Mouse (Mus musculus): ENCODE data around the gene Stx8. TPM values are rescaled to one million over a fixed set of nuclear protein-coding genes. Genes with fewer than 3 reads are reported as not detected.

The Stx8 gene
- polyA plus RNA-seq, 1 experiment from 2014 or later = 68.5 TPM

- ATAC-seq (ENCODE audit: insufficient number of reproducible peaks, insufficient read depth, low FRiP score, low read depth) = no peak
- H3K4me3 ChIP-seq (ENCODE audit: low read depth, low read length) = no peak overlapping the region
Observed at GRCm38 (mm10) chr11:68114202-68114601, 148.2 kb downstream of the Stx8 start.

GRCm38 (mm10) chr11:68116157-68116556, 150.2 kb downstream of the Stx8 start:
- WGBS = 38% methylated on average over 4 of the region's 4 CpGs
- no peak for ATAC-seq (ENCODE audit: insufficient number of reproducible peaks, insufficient read depth, low FRiP score, low read depth)
- no peaks in the 10 kb centered on the region for H3K4me1 ChIP-seq (ENCODE audit: control insufficient read depth, insufficient read depth, low read length)

More at GRCm38 (mm10) chr11:68114202-68114601, 148.2 kb downstream of the Stx8 start:
- WGBS = 30% methylated on average over 6 of the region's 6 CpGs
- Histone ChIP-seq H3K36me3 (ENCODE audit: control insufficient read depth, insufficient read depth, low read length) (no peaks in the 10 kb centered on the region), H3K9ac (replicated peaks; ENCODE audit: low read depth, low read length) (no peak overlapping the region), H3K9me3 (ENCODE audit: control insufficient read depth, low read depth, low read length) (no peaks in the 10 kb centered on the region), H3K4me2 (replicated peaks; ENCODE audit: low read depth, low read length) (no peak overlapping the region), H3K4me1 (ENCODE audit: control insufficient read depth, insufficient read depth, low read length) (no peaks in the 10 kb centered on the region), H3K27ac (ENCODE audit: low read length) (no peak overlapping the region), H3K27me3 (ENCODE audit: control insufficient read depth, insufficient read depth, low read length) (no peaks in the 10 kb centered on the region)

DNA sequence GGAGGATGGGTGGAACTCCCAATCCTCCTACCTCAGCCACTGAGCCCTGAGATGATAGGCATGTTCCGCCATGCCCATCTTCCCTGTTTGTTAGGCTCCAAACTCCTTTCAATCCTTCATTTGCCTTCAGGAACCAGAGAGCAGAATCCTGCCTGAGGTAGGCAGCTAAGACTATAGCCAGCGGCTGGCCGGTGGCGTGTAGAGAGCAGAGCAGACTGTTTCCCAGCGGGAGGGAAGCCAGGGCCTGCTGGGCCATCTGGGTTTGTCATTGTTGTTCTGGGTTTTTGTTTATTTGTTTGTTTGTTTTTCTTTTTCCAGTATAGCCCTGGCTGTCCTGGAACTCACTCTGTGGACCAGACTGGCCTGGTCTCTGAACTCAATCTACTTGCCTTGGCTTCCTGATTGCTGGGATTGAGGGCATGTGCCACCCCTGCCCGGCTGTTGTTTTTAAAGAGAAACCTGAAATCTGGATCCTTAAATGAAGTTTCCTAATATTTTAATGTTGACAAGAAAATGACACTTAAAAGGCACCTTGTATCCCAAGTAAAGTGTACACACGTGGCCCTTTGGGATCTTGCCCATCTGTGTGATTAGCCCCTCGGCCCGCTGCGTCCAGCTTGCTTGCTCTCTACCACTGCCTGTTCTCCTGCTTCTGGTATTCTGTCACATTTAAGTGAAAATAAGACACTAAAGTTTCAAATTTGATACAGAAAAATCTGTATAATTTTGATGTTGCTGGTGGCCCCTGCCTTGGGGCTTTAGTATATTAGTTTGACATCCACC, 152.1 kb downstream of the Stx8 start:
- Histone ChIP-seq H3K4me3 (ENCODE audit: low read depth, low read length) (no peak overlapping the region), H3K9ac (replicated peaks; ENCODE audit: low read depth, low read length) (no peak overlapping the region), H3K27me3 (ENCODE audit: control insufficient read depth, insufficient read depth, low read length) (no peaks in the 10 kb centered on the region), H3K36me3 (ENCODE audit: control insufficient read depth, insufficient read depth, low read length) (no peaks in the 10 kb centered on the region), H3K4me1 (ENCODE audit: control insufficient read depth, insufficient read depth, low read length) (no peaks in the 10 kb centered on the region), H3K27ac (ENCODE audit: low read length) (no peak overlapping the region), H3K9me3 (ENCODE audit: control insufficient read depth, low read depth, low read length) (no peaks in the 10 kb centered on the region), H3K4me2 (replicated peaks; ENCODE audit: low read depth, low read length) (no peak overlapping the region)
- WGBS = 96% methylated on average over 10 of the region's 10 CpGs
- no peak for ATAC-seq (ENCODE audit: insufficient number of reproducible peaks, insufficient read depth, low FRiP score, low read depth)

More at GRCm38 (mm10) chr11:68116157-68116556, 150.2 kb downstream of the Stx8 start:
- H3K27me3 ChIP-seq (ENCODE audit: control insufficient read depth, insufficient read depth, low read length) = no peaks in the 10 kb centered on the region
- H3K9ac ChIP-seq (replicated peaks; ENCODE audit: low read depth, low read length) = no peak overlapping the region
- no peak overlapping the region for H3K4me2 ChIP-seq (replicated peaks; ENCODE audit: low read depth, low read length)
- H3K9me3 ChIP-seq (ENCODE audit: control insufficient read depth, low read depth, low read length) = no peaks in the 10 kb centered on the region
- H3K27ac ChIP-seq (ENCODE audit: low read length) = no peak overlapping the region
- H3K36me3 ChIP-seq (ENCODE audit: control insufficient read depth, insufficient read depth, low read length) = no peaks in the 10 kb centered on the region
- H3K4me3 ChIP-seq (ENCODE audit: low read depth, low read length) = no peak overlapping the region

DNA sequence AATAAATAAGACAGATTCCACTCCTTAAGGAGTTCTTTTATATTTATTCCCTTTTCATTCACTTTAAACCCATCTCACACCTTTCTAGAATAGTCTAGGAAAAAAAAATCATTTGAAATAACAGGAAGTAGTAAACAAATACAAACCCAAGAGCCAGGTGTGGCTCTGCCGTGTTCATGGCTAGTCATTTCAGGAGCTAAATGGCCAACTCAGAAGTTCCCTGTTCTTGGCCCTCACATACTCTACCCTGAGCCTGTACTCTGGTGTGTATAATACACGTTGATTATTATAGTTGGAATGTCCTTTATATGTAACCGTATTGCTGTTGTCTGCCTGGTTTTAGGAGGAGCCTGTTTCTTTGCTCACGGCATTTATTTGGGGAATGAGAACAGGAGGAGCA, 152.7 kb downstream of the Stx8 start:
- 71% methylated on average over 4 of the region's 4 CpGs for WGBS
- H3K4me1 ChIP-seq (ENCODE audit: control insufficient read depth, insufficient read depth, low read length) = no peaks in the 10 kb centered on the region
- no peak overlapping the region for H3K27ac ChIP-seq (ENCODE audit: low read length)
- H3K9me3 ChIP-seq (ENCODE audit: control insufficient read depth, low read depth, low read length) = no peaks in the 10 kb centered on the region
- no peak overlapping the region for H3K4me3 ChIP-seq (ENCODE audit: low read depth, low read length)
- H3K27me3 ChIP-seq (ENCODE audit: control insufficient read depth, insufficient read depth, low read length) = no peaks in the 10 kb centered on the region
- H3K36me3 ChIP-seq (ENCODE audit: control insufficient read depth, insufficient read depth, low read length) = no peaks in the 10 kb centered on the region
- H3K4me2 ChIP-seq (replicated peaks; ENCODE audit: low read depth, low read length) = no peak overlapping the region
- no peak overlapping the region for H3K9ac ChIP-seq (replicated peaks; ENCODE audit: low read depth, low read length)
- no peak for ATAC-seq (ENCODE audit: insufficient number of reproducible peaks, insufficient read depth, low FRiP score, low read depth)

DNA sequence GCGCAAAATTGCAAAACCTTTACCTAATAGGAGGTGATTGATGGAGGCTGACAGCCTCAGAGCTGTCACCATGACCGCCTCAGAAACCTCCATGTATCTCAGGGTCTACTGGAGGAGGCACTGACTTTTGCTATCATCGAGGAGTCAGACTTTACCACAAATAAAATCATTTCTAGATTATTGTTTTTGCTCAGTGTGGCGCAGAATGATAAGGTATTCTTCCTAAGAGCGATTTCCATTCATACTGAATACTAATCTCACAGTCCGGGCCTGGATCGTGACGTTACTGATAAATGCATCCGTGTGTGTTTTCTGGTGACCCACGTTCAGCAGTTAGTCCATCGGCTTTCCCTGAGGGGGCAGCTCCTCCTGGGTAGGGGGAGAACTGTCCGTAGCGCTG, 153.1 kb downstream of the Stx8 start:
- H3K36me3 ChIP-seq (ENCODE audit: control insufficient read depth, insufficient read depth, low read length) = no peaks in the 10 kb centered on the region
- no peak overlapping the region for H3K9ac ChIP-seq (replicated peaks; ENCODE audit: low read depth, low read length)
- H3K27ac ChIP-seq (ENCODE audit: low read length) = no peak overlapping the region
- ATAC-seq (ENCODE audit: insufficient number of reproducible peaks, insufficient read depth, low FRiP score, low read depth) = no peak
- H3K4me1 ChIP-seq (ENCODE audit: control insufficient read depth, insufficient read depth, low read length) = no peaks in the 10 kb centered on the region
- WGBS = 84% methylated on average over 13 of the region's 13 CpGs
- H3K9me3 ChIP-seq (ENCODE audit: control insufficient read depth, low read depth, low read length) = no peaks in the 10 kb centered on the region
- H3K4me3 ChIP-seq (ENCODE audit: low read depth, low read length) = no peak overlapping the region
- no peaks in the 10 kb centered on the region for H3K27me3 ChIP-seq (ENCODE audit: control insufficient read depth, insufficient read depth, low read length)
- no peak overlapping the region for H3K4me2 ChIP-seq (replicated peaks; ENCODE audit: low read depth, low read length)

DNA sequence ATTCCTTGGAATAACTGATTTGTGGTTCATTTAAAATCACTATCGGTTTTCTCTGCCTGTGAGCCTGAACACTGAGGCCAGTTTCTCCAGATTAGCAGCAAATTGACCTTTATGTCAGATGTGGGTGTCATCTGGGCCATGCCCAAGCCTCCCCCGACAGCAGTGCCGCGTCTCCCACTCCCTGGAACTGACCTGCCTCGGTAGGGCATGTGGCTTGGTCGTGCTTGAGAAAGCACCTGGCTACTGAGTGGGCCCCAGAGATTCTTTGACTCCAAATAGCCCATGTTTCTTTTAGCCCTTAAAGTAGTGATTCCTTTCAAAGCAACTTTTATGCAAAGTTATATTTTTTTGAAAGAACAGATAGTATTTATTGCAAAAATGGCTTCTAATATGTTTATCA, 155.3 kb downstream of the Stx8 start:
- no peak for ATAC-seq (ENCODE audit: insufficient number of reproducible peaks, insufficient read depth, low FRiP score, low read depth)
- H3K36me3 ChIP-seq (ENCODE audit: control insufficient read depth, insufficient read depth, low read length) = no peaks in the 10 kb centered on the region
- H3K27ac ChIP-seq (ENCODE audit: low read length) = no peak overlapping the region
- H3K9ac ChIP-seq (replicated peaks; ENCODE audit: low read depth, low read length) = no peak overlapping the region
- H3K27me3 ChIP-seq (ENCODE audit: control insufficient read depth, insufficient read depth, low read length) = no peaks in the 10 kb centered on the region
- 39% methylated on average over 6 of the region's 6 CpGs for WGBS
- no peaks in the 10 kb centered on the region for H3K4me1 ChIP-seq (ENCODE audit: control insufficient read depth, insufficient read depth, low read length)
- no peak overlapping the region for H3K4me3 ChIP-seq (ENCODE audit: low read depth, low read length)
- H3K4me2 ChIP-seq (replicated peaks; ENCODE audit: low read depth, low read length) = no peak overlapping the region
- H3K9me3 ChIP-seq (ENCODE audit: control insufficient read depth, low read depth, low read length) = no peaks in the 10 kb centered on the region

DNA sequence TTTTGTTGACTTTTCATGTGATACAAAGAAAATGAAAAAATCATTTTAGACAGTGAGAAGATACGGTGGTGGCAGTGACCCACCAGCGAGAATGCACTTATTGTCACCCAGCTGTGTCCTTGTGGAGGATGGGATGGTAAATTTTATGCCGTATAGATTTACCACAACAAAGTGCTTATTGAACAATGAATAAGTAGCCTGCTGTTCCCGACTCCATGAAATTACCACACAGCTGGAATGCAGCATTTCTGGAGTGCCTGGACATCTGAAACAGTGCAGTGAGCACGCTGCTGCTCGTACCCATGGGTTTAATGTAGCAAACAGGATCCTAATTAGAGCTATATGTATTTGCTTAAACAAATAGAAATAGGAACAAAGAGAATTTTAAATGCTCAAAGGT, 155.7 kb downstream of the Stx8 start:
- H3K36me3 ChIP-seq (ENCODE audit: control insufficient read depth, insufficient read depth, low read length) = no peaks in the 10 kb centered on the region
- H3K4me2 ChIP-seq (replicated peaks; ENCODE audit: low read depth, low read length) = no peak overlapping the region
- no peak overlapping the region for H3K9ac ChIP-seq (replicated peaks; ENCODE audit: low read depth, low read length)
- H3K4me3 ChIP-seq (ENCODE audit: low read depth, low read length) = no peak overlapping the region
- no peak overlapping the region for H3K27ac ChIP-seq (ENCODE audit: low read length)
- no peaks in the 10 kb centered on the region for H3K4me1 ChIP-seq (ENCODE audit: control insufficient read depth, insufficient read depth, low read length)
- WGBS = 62% methylated on average over 6 of the region's 6 CpGs
- no peaks in the 10 kb centered on the region for H3K27me3 ChIP-seq (ENCODE audit: control insufficient read depth, insufficient read depth, low read length)
- no peak for ATAC-seq (ENCODE audit: insufficient number of reproducible peaks, insufficient read depth, low FRiP score, low read depth)
- no peaks in the 10 kb centered on the region for H3K9me3 ChIP-seq (ENCODE audit: control insufficient read depth, low read depth, low read length)

DNA sequence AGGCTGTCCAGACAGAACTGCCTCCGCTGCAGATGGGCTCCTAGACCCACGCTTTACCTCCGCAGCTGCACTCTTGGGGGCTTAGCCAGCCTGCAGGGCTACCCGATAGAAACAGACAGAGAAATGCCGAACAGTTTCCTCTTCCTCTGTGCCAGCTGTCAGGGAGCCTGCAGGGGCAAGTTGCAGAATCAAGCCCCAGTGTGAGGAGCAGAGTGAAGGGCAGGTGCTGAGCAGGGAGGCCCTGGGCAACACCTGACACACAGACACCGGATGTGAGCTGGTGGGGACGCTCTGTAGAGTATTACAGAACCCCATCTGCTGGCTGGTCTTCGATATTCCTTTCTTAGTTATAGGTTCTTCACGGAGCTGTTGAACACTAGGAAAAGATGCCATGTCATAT, 160.1 kb downstream of the Stx8 start:
- H3K9me3 ChIP-seq (ENCODE audit: control insufficient read depth, low read depth, low read length) = no peaks in the 10 kb centered on the region
- no peak overlapping the region for H3K27ac ChIP-seq (ENCODE audit: low read length)
- ATAC-seq (ENCODE audit: insufficient number of reproducible peaks, insufficient read depth, low FRiP score, low read depth) = no peak
- H3K27me3 ChIP-seq (ENCODE audit: control insufficient read depth, insufficient read depth, low read length) = no peaks in the 10 kb centered on the region
- no peaks in the 10 kb centered on the region for H3K4me1 ChIP-seq (ENCODE audit: control insufficient read depth, insufficient read depth, low read length)
- H3K4me3 ChIP-seq (ENCODE audit: low read depth, low read length) = no peak overlapping the region
- H3K4me2 ChIP-seq (replicated peaks; ENCODE audit: low read depth, low read length) = no peak overlapping the region
- H3K9ac ChIP-seq (replicated peaks; ENCODE audit: low read depth, low read length) = no peak overlapping the region
- H3K36me3 ChIP-seq (ENCODE audit: control insufficient read depth, insufficient read depth, low read length) = no peaks in the 10 kb centered on the region
- 82% methylated on average over 9 of the region's 9 CpGs for WGBS

- Histone ChIP-seq H3K9ac (replicated peaks; ENCODE audit: low read depth, low read length) (no peak overlapping the region), H3K27me3 (ENCODE audit: control insufficient read depth, insufficient read depth, low read length) (no peaks in the 10 kb centered on the region), H3K36me3 (ENCODE audit: control insufficient read depth, insufficient read depth, low read length) (no peaks in the 10 kb centered on the region), H3K4me1 (ENCODE audit: control insufficient read depth, insufficient read depth, low read length) (peaks cover 12% of the 10 kb centered on the region; the same call in 1 of the 2 replicates), H3K4me3 (ENCODE audit: low read depth, low read length) (no peak overlapping the region), H3K27ac (ENCODE audit: low read length) (no peak overlapping the region), H3K9me3 (ENCODE audit: control insufficient read depth, low read depth, low read length) (no peaks in the 10 kb centered on the region), H3K4me2 (replicated peaks; ENCODE audit: low read depth, low read length) (no peak overlapping the region)
- ATAC-seq (ENCODE audit: insufficient number of reproducible peaks, insufficient read depth, low FRiP score, low read depth) = no peak
- WGBS = 55% methylated on average over 7 of the region's 7 CpGs
Observed at GRCm38 (mm10) chr11:68134494-68134893, 168.5 kb downstream of the Stx8 start.

All from stomach, embryonic 14.5 days (tissue).